Mouse (Mus musculus): ENCODE data around the gene Celf5.

GRCm38 (mm10) chr10:81467670-81468235, 14.8 kb downstream of the Celf5 start:
- TF ChIP-seq CTCF (IDR thresholded peaks at IDR 0.05; ENCODE audit: low read depth, low read length): no peak
- TF ChIP-seq POLR2A (IDR thresholded peaks at IDR 0.05; ENCODE audit: extremely low read depth, insufficient read depth, low read length): no peak
